Mouse (Mus musculus): ENCODE results near the gene Oxtr. TPM values are rescaled to one million over a fixed set of nuclear protein-coding genes. Genes with fewer than 3 reads are reported as not detected.

Oxtr gene
- total RNA-seq, 1 experiment from 2014 or later, result 80.2 TPM

- peak; percentile 61 for DNase-seq
These were observed 942 bp downstream of the Oxtr start for GRCm38 (mm10) chr6:112488821-112489180.

DNA sequence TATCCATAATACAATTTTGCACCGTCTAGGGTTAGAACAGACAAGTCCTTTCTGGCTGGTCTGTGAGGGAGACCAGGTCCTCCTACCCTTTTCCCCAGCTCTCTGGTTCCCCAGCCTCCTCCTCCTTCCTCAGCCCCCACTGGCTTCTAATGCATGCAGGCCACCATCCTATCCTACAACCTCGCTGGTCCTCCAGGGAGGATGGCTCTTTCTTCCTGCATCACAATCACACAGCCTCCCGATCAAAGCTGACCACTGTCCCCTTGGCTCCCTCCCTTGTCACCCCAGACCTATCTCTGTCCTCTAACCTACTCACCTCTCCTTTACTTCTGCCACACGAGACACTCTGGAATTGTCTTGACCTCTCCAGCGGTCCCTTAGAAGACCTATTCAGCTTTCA lies 1.8 kb downstream of the Oxtr start:
- no peak for DNase-seq

GRCm38 (mm10) chr6:112484316-112484715 lies 5.4 kb downstream of the Oxtr start:
- peak; percentile 52 for DNase-seq

GRCm38 (mm10) chr6:112479861-112480260 lies 9.9 kb downstream of the Oxtr start:
- no peak for DNase-seq

- DNase-seq, result no peak
These were observed 18.1 kb downstream of the Oxtr start for GRCm38 (mm10) chr6:112471644-112472043.

DNA sequence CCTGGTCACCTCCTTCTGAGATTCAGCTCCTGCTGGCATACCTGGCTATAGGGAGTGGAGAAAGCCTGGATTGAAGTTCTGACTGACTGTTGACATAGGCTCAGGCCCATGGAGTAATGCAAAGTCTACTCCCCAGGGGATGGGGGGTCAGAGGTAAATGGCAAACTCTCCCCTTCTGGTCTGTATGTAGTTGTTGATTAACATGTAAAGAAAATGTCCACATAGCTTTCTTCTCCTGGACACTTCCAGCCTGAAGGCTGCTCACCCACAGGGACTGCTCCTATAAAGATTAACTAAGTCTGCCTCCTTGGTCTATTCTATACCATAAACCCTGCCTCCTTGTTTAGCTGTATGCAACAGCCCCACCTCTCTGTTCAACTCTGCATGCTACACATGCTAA lies 23.7 kb downstream of the Oxtr start:
- DNase-seq, result no peak

DNA sequence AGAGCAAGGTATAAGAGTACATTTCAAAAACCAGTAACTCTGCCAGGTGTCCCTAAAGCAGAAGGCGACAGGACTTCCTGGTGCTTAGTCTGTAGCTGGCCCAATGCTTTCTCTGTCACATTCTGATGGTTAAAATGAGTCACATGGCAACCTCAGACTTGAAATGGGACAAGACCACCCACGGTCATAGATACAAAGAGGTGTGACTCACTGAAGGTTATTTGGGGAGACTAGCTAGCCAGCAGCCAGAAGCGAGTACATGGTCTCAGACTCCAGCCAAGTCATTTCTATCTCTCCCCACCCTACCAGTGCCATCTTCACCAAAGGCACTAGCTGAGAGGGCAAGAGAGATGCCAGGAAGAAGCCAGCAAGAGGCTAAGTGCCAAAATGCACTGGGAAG lies 24.3 kb downstream of the Oxtr start:
- DNase-seq, result no peak

DNA sequence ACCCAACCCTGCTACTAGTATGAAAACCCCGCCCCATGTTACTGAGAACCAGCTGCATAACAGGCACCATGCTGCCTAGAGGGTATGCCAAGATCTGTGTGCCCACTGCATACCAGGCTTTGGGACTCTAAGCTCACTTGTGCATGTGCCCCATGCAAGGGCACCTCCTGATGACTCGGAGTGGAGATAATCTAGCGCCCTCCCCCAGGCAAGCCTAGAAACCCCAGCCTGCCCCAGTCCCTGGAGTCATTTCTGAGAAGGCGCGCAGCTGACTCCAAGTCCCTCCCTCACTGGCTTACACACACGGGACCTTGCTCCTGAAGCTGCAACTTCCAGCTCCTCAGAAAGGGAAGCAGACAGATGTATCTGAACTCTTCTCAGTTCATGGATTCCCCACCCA lies 26.4 kb downstream of the Oxtr start:
- no peak for DNase-seq

DNA sequence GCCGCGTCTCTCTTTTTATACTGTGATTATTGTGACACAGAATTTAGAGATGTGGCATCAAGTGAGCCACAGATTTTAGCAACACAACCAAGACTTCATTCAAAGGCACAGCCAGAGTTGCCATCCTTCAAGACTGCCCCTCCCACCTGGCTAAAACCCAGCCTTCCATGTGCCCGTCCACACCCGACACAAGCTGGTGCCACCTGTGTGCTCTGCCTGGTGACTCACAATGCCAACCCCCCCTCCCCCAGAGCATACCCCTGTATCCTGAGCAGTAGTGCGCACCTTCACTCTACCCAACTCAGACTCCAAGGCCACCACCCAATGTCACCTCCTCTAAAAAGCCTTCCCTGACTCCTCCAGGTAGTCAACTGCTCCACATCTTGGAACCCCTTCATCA lies 28.3 kb downstream of the Oxtr start:
- no peak for DNase-seq

DNA sequence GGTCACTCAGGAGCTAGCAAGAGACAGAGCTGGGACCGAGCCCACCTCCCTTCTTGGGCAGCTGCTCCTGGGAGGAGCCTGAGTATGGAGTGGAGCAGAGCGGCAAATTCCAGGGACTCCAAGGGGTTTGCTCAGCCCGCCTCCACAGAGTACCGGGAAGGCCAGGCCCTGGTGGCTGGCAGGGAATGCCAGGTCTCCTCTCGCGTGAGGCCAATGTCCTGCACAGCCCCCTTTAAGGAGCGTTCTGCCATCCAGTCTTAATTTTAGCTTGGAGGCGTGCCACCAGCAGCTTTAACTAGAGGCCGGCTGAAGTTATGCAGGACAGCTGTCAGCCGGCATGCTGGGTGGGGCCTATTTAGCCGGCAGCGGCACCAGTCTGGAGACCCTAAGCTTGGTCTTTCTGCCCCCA lies 30.4 kb downstream of the Oxtr start, which contains the start of gene Cav3:
Gene Cav3, plus strand, starts transcription at position 165 of the 409 bp plus-strand sequence.
- no peak for DNase-seq

- no peak for DNase-seq
These were observed 44.1 kb downstream of the Oxtr start for GRCm38 (mm10) chr6:112445675-112446074.

- DNase-seq, result no peak
These were observed 63.6 kb downstream of the Oxtr start for GRCm38 (mm10) chr6:112426018-112426732.

DNA sequence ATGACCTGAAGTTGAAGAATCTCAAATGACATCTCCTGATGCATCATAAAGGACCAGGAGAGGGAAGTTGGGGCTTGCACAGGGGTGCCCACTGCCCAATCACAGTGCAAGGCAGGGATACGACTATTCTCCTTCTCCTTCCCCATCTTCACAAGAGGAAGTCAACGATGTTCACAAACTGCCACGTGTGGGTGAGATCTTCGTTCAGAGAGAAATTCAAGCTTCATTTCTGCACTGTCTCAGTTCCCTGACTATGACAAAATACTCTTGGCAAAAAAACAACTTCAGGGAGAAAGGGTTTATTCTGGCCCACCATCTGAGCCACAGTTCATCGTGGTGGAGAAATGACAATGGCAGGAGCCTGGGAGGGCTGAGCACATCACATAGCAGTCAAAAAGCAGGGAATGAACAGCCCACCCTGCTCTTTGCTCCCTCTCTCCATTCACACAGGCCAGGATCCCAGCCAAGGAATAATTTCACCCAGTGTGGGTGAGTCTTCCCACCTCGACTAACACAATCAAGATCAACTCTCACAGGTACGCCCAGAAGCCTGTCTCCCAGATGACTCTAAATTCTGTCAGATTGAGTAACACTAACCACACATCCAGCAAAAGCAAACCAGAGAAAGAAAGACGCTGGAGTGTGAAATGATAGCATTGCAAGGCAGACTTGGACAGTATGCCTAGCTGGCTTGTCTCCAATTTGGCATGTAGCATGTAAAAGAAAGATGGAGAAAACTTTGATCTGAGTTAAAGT lies 65.8 kb downstream of the Oxtr start:
- DNase-seq, result peak; percentile 18

Other genes starting within 250 kb of the Oxtr start
- gene Lmcd1, start 216.2 kb downstream of the Oxtr start, total RNA-seq (2021), result 5.6 and 8.4 TPM in 2 replicates
- 4.5 and 4.8 TPM in 2 replicates for gene Ssu2, start 101.9 kb downstream of the Oxtr start, total RNA-seq (2021)
- not detected in 2 replicates for gene Cav3, start 30.4 kb downstream of the Oxtr start, total RNA-seq (2021)
- 9.3 and 10.4 TPM in 2 replicates for gene Rad18, start 206.7 kb upstream of the Oxtr start, total RNA-seq (2021)

All from adrenal gland, postnatal 14 days (tissue).